Mouse (Mus musculus): Measurements from ENCODE around the gene Uhrf1. TPM values are rescaled to one million over a fixed set of nuclear protein-coding genes. Genes with fewer than 3 reads are reported as not detected.
A peak's percentile ranks its signal among the peaks of the same experiment; 100 is the strongest.

Gene Uhrf1
- total RNA-seq, 2 experiments from 2014 or later, result 12.3 to 16.2 TPM

DNA sequence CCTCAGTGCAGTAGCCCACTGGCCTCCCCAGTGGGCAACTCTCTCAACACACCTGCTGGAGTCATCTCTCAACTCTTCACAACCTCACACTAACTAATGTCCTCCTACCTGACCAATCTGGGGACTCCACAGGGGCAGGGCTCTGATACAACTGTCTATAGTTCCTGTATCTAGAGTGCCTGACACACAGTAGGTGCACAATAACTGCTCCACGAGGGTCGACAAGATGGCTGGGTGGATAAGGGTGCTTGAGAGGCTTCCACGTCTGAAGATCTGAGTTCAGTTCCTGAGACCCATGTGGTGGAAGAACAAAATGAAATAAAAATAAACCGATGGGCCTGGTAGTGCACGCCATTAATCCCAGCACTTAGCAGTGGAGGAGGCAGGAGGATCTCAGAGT is 29.1 kb upstream of the Uhrf1 start:
- no peak for DNase-seq
- intact Hi-C loops (cut with DNase I), result no loop called here

DNA sequence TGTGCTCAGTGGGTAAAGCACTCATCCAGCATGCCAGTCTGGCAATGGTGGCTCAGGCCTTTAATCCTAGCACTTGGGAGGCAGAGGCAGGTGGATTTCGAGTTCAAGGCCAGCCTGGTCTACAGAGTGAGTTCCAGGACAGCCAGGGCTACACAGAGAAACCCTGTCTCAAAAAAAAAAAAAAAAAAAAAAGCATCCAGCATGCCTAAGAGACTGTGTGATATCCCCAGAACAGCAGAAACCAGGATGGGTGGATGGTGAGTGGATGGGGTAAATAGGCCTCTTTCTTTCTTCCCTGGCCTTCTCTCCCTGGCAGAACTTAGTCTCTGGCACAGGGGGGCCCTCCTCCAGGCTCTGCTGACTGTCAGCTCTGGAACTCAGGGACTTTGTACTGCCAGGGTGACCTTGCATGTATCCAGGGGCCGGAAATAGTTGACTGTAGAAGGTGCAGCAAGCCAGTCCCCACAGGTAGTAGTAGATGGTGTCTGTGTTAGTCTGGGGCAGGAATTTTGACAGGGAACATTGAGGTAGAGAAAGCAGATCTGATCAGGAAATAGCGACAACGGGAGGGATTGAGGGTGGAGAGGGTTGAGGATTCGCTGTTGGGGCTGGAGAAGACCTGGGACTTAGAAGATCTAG is 27.2 kb upstream of the Uhrf1 start:
- intact Hi-C loops (cut with DNase I), result no loop called here
- no peak for DNase-seq

DNA sequence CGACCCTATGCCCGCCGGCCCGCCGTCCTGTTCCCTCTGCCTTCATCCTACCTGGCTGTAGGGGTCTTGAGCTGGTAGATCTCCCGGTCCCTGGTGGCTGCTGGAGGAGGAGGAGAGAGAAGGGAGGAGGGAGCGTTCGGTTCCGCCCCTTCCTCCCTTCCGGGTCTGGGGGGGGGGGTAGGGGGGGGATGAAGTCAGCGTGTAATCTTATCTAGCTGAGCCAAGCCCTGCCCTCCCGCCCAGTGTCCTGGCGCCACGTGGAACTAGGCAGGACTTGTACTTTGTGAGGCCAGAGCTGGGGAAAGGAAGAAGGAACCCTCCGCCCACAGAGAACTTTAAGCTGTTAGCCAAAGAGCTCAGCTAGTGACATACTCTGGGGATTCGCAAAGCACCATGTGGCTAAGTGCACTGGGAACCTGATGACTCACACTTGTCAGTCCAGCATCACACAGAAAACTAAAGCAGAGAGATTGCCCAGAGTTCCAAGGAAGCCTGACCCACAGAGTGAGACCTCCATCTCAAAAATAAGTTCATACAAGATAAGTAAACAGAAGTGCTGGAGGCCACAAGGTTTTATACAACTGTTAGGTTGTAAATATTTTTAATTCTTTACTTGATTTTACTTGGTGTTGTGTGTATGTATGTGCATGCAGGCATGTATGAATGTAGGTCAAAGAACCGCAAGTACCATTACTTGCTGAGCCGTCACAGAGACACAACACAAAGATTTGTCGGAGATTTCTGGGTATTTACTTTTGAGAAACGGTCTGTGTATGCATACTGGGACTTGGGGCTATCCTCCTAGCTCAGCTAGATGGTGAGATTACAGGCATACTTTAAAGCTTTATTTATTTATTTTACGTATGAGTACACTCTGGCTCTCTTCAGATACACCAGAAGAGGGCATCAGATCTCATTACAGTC is 26.2 kb upstream of the Uhrf1 start, which contains the start of gene Ticam1:
Ticam1 (minus strand) TSS at position 144 of the 924 bp plus-strand sequence.
- peak; percentile 84 for DNase-seq
- intact Hi-C loops (cut with DNase I), result no loop called here

DNA sequence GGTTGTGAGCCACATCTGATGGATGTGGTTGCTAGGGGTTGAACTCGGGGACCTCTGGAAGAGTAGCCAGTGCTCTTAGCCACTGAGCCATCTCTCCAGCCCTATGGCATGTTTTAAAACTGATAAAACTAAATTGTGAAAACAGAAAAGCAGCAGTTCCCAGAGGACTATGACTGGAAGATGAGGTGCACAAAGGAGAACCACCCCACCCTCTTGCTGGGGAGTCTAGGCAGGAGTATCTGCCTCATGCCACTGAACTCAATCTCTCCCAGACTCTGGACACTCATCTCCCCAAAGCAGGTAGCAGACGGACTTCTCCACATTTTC is 25.6 kb upstream of the Uhrf1 start:
- intact Hi-C loops (cut with DNase I), result no loop called here
- DNase-seq, result no peak

DNA sequence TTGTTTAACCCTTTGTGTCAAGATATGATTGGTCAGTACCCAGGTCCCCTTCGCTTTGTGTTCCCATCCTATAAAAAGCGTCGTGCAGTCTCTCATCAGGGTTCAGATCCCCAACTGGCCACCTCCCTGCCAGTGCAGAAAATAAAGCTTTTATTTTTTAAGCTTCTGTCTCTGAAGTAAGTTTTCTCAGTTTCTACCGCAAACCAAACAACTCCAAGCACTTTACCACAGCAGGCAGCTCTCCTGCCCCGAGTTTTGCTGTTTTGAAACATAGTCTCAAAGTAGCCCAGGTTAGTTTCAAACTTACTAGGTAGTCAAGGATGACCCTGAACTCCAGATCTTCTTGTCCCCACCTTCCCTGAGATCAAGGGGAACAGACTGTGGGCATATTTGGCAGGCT is 24.8 kb upstream of the Uhrf1 start:
- intact Hi-C loops (cut with DNase I), result no loop called here

DNA sequence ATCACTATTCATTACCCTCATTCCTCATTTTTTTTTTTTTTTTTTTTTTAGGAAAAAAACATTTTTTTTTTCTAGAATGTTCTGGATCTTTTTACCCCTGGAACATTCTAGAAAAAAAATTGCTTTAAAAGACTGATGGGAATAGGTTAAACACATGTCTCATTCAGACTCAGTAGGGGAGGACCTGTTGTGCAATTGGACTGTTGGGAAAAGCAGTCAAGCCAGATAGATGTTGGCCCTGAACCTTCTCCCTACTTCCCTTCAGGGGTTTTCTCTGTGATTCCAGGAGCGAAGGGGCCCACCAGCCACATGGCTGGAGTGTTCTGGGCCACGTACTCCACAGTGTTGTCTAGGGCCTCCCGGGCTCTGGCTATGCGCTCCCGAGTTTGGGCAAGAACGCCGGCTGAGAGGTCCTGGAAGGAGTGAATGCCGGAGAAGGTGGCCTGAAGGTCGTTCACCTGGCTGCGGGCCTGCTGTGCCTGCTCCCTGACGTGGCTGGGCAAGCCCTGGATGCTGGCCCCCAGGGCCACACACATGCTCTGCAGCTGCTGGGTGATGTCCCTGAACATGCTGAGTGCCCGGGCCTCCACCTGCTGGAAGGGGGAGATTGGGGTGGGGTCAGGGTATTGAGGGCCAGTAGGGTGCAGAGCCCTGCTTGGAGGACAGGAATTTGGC is 23.5 kb upstream of the Uhrf1 start:
- intact Hi-C loops (cut with DNase I), result no loop called here
- DNase-seq, result no peak

More for the DNA sequence above, 24.8 kb upstream of the Uhrf1 start:
- DNase-seq, result no peak

DNA sequence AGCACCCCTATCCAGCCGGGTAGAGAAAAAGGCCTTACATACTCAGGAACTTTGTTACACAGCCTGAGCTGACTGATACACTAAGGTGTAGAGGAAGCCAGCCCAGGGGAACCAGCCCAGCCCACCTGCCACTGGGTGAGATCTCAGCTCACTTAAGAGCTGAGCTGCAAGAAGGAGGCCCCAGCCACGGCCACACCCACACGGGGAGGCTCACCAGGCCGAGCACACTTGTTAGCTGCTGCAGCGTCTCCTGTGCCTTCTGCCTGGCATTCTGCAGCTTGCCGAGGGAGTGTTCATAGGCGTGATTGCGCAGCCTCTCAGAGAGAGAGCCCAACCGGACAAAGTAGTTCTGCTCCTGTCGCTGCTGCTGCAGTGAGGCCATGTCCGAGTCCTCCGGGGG is 21.9 kb upstream of the Uhrf1 start:
- intact Hi-C loops (cut with DNase I), result no loop called here
- DNase-seq, result no peak

DNA sequence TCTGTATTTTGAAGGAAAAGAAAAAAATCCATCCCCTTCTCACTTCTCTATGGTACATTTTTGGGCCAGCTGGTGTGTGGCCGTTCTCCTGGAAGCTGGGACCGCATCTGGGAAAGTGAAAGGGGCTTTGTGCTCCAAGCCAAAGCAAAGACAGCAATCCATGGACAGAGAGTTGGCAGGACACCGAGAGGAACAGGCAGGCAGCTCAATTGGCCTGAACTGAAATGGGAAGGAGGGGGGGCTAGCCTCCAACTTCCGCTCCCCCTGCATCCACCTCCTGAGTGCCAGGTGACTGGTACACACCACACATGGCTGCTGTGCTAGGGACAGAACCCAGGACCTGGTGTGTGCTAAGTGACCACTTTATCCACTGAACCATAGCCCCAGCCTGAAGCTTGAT is 20.3 kb upstream of the Uhrf1 start:
- no peak for DNase-seq
- intact Hi-C loops (cut with DNase I), result no loop called here

DNA sequence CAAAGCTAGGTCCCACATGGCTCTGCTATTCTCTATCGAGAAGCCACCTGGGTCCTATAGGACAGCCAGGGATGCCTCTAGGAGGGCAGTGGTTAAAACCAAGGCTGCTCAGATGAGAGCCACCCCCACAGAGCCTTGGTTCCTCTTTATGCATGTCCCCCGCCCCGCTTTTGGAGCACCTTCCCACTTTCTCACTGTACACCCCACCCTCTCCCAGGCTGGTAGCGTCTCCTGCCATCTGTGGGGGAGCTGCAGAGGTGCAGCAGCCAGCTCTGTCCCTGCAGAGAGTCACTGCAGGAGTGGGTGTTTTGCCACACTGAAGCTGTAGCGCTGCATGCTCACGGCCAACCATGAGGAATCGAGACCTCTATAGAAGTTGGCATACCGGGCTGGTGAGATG is 19.8 kb upstream of the Uhrf1 start:
- intact Hi-C loops (cut with DNase I), result no loop called here
- DNase-seq, result no peak

DNA sequence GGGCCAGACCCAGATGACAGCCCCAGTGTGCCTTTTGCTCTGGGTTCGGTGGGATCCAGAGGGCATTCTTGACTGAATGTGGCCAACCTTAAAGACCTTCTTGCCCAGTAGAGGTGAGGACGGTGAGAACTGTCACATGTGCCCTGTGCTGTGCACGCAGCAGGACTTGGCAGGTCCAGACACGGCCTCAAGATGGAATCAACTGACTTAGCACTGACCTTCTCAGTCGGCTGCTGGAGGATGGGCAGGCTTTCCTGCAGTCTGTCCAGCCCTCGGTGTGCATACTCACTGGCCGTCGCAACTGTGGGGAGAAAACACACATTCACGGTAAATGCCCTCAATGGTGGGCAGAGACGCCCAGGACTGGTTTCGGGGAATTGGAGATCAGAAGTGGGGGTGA is 17.1 kb upstream of the Uhrf1 start:
- no peak for DNase-seq
- intact Hi-C loops (cut with DNase I), result no loop called here

DNA sequence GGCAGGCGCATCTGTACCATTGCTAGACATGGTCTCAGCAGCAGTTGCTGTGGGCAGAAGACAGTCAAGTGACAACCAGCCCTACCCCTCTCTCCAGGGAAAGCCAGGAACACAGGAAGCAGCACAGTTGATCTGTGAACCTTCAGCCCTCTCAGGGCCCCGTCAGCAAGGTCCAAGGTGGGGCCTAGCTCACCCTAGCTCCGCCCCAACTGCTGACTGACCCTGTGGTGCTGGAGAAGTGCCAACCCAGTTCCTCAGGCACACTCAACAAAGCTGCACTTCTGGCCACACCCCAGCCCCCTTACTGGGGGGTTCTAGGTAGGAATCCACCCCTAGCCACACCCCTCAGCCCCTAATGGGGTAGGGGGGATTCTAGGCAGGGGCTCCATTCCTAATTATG is 15.3 kb upstream of the Uhrf1 start:
- intact Hi-C loops (cut with DNase I), result no loop called here

DNA sequence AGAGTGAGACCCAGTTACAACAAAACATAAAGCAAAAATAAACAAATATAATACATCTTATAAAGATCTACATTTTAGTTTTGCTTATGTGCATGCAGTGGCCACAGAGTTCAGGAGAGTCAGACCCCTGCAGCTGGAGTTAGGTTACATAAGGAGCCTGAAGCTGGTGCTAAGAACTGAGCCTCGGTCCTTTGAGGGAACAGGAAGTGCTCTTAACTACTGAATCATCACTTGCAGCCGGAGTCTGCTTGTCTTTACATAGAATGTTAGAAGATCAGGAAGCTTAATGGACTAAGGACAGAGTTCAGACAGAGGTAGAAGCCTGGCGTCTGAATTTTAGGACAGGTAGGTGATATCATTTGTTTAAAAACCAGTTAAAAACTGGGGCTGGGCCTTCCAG is 14.3 kb upstream of the Uhrf1 start:
- no peak for DNase-seq
- intact Hi-C loops (cut with DNase I), result no loop called here

More for the DNA sequence above, 15.3 kb upstream of the Uhrf1 start:
- DNase-seq, result no peak

DNA sequence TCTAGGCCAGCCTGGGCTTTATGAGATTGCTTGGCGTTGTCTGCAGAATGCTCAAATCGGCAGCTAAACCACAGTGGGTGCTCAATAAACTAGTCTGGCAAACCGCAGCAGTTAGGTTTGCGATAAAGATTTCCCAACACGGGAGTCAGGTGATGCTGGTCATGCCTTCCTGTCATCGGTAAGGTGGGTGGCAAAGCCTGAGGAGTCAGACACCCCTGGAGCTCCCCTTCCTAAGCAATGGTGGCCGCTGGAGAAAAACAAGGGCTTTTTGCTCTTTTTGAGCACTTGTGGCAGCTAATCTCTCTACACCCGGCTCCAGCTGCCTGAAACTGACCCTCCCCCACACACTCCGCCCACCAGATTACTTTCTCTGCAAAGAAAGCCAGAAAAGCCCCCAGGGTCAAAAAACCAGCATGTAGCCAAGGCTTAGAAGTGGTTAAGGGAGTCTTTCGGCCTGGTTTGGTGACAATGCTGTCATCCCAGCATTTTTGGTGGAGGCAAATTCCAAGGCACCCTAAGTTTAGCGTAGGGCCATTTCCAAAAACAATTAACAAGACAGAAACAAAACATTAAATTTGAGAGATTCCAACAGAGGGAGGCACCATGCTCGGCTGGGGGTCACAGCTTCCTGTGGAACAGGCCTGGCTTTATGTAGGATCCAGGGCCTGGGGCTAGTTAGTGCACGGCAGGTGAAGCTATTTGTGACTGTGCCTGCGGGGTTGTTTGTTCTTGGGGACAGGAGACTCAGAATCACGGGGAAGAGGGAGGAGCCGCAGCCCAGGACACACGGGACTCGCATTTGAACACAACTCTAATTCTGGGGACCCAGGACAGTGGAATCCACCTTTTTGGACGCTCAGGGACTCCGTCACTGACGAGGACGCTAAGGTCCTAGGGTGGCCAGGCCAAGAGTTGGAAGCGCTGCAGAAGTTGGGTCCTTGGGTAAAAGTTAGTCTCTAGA is 13.5 kb upstream of the Uhrf1 start:
- intact Hi-C loops (cut with DNase I), result no loop called here
- DNase-seq, result no peak

DNA sequence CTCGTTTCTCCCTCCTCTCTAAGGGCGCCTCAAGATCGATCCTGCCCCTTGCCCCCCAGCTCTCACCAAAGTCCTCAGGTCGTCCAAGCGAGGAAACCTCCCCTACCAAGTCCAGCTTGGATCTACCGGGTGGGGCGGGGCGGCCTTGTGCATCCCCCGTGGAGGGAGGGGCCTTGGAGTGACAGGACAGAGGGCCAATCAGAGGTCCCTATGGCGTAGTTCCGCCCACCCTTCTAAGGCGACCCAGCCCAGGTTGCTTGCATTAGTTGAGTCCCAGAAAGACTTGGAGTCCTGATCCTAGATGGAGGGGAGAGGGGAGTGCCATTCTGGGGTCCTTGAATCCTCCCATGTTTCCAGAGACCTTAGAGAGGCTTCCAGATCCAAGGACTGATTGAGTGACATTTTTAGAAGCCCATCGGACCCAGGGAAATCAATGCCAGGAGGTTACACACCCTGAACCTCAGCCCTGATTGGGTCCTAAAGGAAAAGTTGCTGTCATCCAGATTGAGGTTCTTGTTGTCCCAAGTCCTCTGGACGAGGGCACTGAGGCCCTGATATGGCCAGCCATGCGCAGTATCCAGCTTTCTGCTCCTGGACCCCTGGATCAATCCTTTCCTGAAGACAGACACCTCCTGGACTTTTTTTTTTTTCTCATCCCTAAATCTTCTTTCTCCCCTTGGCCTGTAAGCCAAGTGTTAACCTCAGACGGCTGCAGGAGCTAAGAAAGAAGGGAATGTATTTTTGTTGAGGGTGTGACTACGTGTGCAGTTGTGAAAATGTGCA is 12.5 kb upstream of the Uhrf1 start:
- DNase-seq, result peak; percentile 74
- intact Hi-C loops (cut with DNase I), result no loop called here

DNA sequence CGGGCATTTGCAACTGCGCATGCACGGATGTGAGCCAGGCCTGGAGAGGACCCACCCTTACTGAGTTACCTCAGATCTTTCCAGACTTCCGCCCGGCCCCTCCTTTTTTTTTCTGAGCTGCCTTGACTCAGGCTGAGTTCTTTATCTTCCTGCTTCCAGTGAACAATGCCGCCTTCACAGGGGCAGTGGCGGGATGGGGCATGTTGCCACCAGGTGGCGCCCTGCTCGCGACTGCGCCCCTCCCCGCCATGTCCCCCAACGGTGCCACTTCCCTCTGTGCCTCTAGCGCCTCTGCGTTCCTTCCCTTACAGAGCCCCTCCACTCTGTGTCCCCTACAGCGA is 12.0 kb upstream of the Uhrf1 start:
- DNase-seq, result peak; percentile 82
- intact Hi-C loops (cut with DNase I), result no loop called here

DNA sequence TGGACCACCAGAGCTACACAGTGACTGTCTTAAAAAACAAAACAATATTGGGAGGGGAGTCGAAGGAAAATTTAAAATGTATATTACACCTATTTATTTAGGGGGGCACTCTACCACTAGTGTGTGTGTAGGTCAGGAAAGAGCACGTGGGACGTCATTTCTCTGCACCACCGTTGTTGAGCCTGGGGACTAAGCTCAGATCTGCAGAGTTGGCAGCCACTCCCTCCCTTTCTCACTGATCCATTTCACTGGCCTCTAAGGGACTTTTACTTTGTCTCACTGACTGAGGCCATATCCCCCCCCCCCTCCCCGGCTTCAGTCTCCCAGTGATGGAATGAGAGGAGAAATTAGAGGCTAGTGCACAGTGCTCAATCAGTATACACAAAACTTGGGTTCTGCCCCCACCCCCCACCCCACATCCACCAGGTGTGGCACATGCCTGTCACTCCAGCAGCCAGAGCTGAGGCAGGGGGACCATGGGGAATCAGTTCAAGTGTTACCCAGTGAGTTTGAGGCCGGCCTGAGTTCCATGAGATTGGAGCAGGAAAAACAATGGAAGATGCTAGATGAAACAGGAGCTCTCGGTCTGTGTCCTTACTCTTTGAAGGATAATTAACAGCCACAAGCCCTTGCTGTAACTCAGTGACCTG is 11.2 kb upstream of the Uhrf1 start:
- no peak for DNase-seq
- intact Hi-C loops (cut with DNase I), result no loop called here

DNA sequence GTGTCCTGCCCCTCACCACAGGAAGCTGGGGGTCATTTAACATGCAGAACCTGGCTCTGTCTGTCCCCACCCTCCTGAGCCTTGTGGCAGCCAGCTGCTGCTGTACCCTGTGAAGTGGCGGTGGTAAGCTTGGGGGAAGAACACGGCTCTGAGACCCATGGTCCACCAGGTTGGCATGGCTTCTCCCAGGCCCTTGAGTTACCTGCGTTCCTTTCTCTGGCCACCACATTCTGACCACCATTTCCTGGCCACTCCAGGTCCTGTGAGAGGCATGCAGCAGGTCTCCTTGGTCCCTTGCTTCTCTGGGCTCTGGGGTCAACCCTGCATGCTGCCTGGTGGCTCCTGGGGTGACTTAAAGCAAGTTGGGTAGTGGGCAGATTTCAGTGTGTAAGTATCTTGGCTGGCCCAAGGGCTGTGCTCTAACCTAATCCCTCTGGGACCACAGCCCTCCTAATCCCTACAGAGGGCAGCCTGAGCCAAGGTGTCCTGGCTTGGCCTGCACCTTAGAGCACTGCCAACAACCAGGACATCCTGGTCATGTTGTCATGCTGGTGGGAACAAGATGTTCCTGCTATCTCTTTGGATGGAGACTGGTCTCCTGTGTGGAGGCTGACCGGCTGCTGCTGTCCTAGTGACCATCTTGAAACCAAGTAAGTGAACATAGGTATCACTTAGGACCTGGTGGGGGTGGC is 10.4 kb upstream of the Uhrf1 start, which contains the start of gene Plin3:
Plin3 (minus strand) TSS at position 343 of the 692 bp plus-strand sequence.
- no peak for DNase-seq
- intact Hi-C loops (cut with DNase I), result no loop called here

DNA sequence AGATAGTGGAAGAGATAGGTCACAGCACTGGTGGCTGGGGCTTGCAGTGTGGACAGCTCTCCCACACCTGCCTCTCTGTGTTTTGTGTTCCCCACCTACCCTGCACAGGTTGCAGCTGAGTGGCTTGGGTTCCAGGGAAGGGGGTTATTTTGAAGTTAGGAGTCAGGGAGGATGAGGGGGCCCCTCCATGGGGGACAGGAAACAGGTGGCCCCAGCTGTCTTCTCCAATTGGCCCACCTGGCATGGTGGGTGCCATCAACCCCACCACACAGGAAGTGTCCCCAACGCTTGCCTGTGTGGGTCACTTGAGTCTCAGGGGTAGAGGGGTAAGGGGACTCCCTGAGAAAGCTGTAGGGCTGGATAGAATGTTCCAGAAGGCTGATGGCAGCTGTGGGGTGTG is 9.8 kb upstream of the Uhrf1 start:
- intact Hi-C loops (cut with DNase I), result no loop called here
- DNase-seq, result no peak

DNA sequence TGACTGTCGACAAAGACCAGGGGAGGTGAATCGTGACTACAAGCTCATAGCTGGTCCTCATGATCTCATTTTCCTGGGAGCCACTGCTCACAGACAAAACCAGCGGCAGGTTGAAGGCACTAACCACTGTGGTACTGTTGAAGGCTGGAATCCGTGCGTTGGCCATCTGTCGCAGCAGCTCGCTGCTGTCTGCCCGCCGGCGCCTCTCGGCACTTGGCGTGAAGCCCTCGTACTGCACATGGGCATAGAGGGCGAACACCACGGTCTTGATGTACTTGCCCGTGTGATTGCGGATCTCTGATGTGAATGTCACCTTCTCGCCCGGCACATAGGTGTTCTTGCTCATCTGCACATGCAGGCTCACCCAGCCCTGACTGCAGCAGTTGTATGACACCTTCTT is 8.9 kb upstream of the Uhrf1 start:
- intact Hi-C loops (cut with DNase I), result no loop called here
- DNase-seq, result peak; percentile 94
